Mouse (Mus musculus) MEL (cell line): ENCODE measurements around the gene Cby3.
A peak's percentile ranks its signal among the peaks of the same experiment; 100 is the strongest.

Experiments used
- CHD1 ChIP-seq: IDR thresholded peaks from 2 replicates; pipeline ENCODE4 v1.6.1; 2012; ENCODE audit warnings: low read depth, mild to moderate bottlenecking, inconsistent platforms, low read length, improper control_type of control experiment
- CTCF ChIP-seq, 3 experiments: IDR thresholded peaks in 2 of 3; conservative IDR thresholded peaks in 1 of 3; 2 replicates each; pipeline ENCODE4 v1.5.1; 2011 to 2012; ENCODE audit warnings: low read length in 3 of 3, low read depth in 2 of 3, mild to moderate bottlenecking in 2 of 3, improper control_type of control experiment in 1 of 3, inconsistent platforms in 1 of 3, mixed read lengths in 1 of 3, moderate library complexity in 1 of 3; ENCODE audit not compliant: control insufficient read depth in 1 of 3, insufficient read depth in 1 of 3, poor library complexity in 1 of 3, severe bottlenecking in 1 of 3
- EP300 ChIP-seq, 2 experiments: IDR thresholded peaks; 2 replicates each; pipeline ENCODE4 v1.6.1; 2011; ENCODE audit warnings: improper control_type of control experiment in 2 of 2, low read length in 2 of 2, low read depth in 1 of 2, mild to moderate bottlenecking in 1 of 2
- RCOR1 ChIP-seq: IDR thresholded peaks from 2 replicates; pipeline ENCODE4 v1.6.1; 2012; ENCODE audit warnings: low read depth, mild to moderate bottlenecking, inconsistent platforms, low read length, improper control_type of control experiment

GRCm38 (mm10) chr11:50381311-50381710 lies 27.0 kb downstream of the Cby3 start:
- TF ChIP-seq CTCF (IDR thresholded peaks at IDR 0.05 in 2 of 3, conservative IDR thresholded peaks at IDR 0.05 in 1 of 3; ENCODE audit: control insufficient read depth in 1 of 3, insufficient read depth in 1 of 3, low read depth in 2 of 3, low read length in 3 of 3, poor library complexity in 1 of 3, severe bottlenecking in 1 of 3) (no peak), CHD1 (0 out of 2 replicates have a peak, but pooled peaks have one; percentile 9), RCOR1 (no peak), EP300 (IDR thresholded peaks at IDR 0.05; ENCODE audit: low read depth in 1 of 2, low read length in 2 of 2) (no peak)
